Mouse (Mus musculus) lung, embryonic 15.5 days (tissue): ENCODE measurements around the gene Cdk5r2. TPM values are rescaled to one million over a fixed set of nuclear protein-coding genes. Genes with fewer than 3 reads are reported as not detected.
A peak's percentile ranks its signal among the peaks of the same experiment; 100 is the strongest.

Experiments used
- ATAC-seq: fragments of 200-750 bp; cut with Nextera tagmentation; 2 replicates; pipeline ENCODE4 v1.8.0; 2017; ENCODE audit warnings: moderate number of reproducible peaks, borderline replicate concordance; ENCODE audit not compliant: low FRiP score, low TSS enrichment; ENCODE audit errors: extremely low read depth
- H3K27ac ChIP-seq: fragments of 300-500 bp; sonication (generic); 2 replicates; pipeline ENCODE4 v1.5.1; 2015; ENCODE audit warnings: moderate library complexity, mild to moderate bottlenecking, inconsistent platforms
- H3K27me3 ChIP-seq: fragments of 300-500 bp; sonication (generic); 2 replicates; pipeline ENCODE4 v1.6.1; 2015; ENCODE audit warnings: inconsistent platforms
- H3K36me3 ChIP-seq: fragments of 300-500 bp; sonication (generic); 2 replicates; pipeline ENCODE4 v1.6.1; 2015; ENCODE audit warnings: inconsistent platforms
- H3K4me1 ChIP-seq: fragments of 300-500 bp; sonication (generic); 2 replicates; pipeline ENCODE4 v1.6.1; 2015; ENCODE audit warnings: inconsistent platforms
- H3K4me2 ChIP-seq: fragments of 300-500 bp; sonication (generic); 2 replicates; pipeline ENCODE4 v1.6.1; 2015; ENCODE audit warnings: inconsistent platforms, mild to moderate bottlenecking, moderate library complexity
- H3K4me3 ChIP-seq: fragments of 300-500 bp; sonication (generic); 2 replicates; pipeline ENCODE4 v1.5.1; 2015; ENCODE audit warnings: mild to moderate bottlenecking, inconsistent platforms
- H3K9ac ChIP-seq: fragments of 300-500 bp; sonication (generic); 2 replicates; pipeline ENCODE4 v1.6.1; 2015; ENCODE audit warnings: inconsistent platforms
- H3K9me3 ChIP-seq: fragments of 300-500 bp; sonication (generic); 2 replicates; pipeline ENCODE4 v1.6.1; 2016; ENCODE audit warnings: inconsistent platforms
- WGBS: fragments of 180-500 bp; shearing (Covaris S2); methylation state at CpG from one replicate; pipeline ENCODE4 v1.1.7; 2015; 5-methylcytosine and 5-hydroxymethylcytosine counted together
- polyA plus RNA-seq: library from polyadenylated mRNA; unstranded; fragments of >200 nt; fragmentation: Nextera tagmentation; extraction: Ambion mirVana; gene quantifications from 2 replicates; pipeline ENCODE4 v1.2.1, GENCODE M21; 2015

Gene Cdk5r2
- polyA plus RNA-seq, 1 experiment from 2014 or later, result not detected

DNA sequence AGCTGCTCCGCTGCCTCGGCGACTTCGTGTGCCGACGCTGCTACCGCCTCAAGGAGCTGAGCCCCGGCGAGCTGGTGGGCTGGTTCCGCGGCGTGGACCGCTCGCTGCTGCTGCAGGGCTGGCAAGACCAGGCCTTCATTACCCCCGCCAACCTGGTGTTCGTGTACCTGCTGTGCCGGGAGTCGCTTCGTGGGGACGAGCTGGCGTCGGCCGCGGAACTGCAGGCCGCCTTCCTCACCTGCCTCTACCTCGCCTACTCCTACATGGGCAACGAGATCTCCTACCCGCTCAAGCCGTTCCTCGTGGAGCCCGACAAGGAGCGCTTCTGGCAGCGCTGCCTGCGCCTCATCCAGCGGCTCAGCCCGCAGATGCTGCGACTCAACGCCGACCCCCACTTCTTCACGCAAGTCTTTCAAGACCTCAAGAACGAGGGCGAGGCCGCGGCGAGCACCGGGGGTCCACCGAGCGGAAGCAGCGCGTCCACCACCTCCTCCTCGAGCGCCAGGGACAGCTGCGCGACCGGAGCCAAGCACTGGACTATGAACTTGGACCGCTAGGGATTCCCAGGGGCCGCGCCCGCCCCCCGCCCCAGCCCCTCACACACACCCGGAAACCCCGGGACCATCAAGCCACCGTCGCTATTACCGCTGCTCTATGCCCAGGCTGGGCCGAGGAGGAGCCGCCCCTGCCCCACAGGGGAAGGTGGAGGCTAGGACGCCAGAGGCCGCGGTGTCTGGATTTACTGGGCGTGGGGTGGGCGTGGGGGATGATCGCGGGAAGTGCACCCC, 1.1 kb downstream of the Cdk5r2 start:
- Histone ChIP-seq H3K27me3 (peaks cover 99% of the 10 kb centered on the region), H3K9me3 (no peaks in the 10 kb centered on the region), H3K27ac (no peak overlapping the region), H3K9ac (no peak overlapping the region), H3K4me1 (peaks cover 30% of the 10 kb centered on the region), H3K4me2 (peak overlapping the region; percentile 95), H3K4me3 (peak overlapping the region; percentile 57), H3K36me3 (no peaks in the 10 kb centered on the region)
- WGBS, result under 1% methylated on average over 74 of the region's 74 CpGs
- ATAC-seq, result no peak

DNA sequence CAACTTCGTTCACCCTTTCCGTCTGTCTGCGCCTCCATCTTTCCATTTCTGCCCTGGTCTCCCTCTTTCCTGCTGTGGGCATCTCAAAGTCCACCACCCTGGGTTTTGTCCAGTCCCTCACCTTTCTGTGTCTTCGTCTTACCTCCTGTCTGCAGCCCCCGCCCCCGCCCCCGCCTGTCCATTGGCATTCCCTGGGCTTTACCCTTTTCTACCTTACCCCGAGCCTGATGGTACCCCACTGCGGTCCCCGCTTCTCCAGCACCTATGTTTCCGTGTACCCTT, 1.6 kb downstream of the Cdk5r2 start:
- H3K27ac ChIP-seq, result no peak overlapping the region
- H3K36me3 ChIP-seq, result no peaks in the 10 kb centered on the region
- 3% methylated on average over 11 of the region's 11 CpGs for WGBS
- ATAC-seq, result no peak
- peak overlapping the region; percentile 95; the same call in 1 of the 2 replicates for H3K4me2 ChIP-seq
- peaks cover 96% of the 10 kb centered on the region for H3K27me3 ChIP-seq
- H3K9me3 ChIP-seq, result no peaks in the 10 kb centered on the region
- H3K9ac ChIP-seq, result no peak overlapping the region
- H3K4me1 ChIP-seq, result peaks cover 30% of the 10 kb centered on the region
- peak overlapping the region; percentile 57; the same call in 1 of the 2 replicates for H3K4me3 ChIP-seq

DNA sequence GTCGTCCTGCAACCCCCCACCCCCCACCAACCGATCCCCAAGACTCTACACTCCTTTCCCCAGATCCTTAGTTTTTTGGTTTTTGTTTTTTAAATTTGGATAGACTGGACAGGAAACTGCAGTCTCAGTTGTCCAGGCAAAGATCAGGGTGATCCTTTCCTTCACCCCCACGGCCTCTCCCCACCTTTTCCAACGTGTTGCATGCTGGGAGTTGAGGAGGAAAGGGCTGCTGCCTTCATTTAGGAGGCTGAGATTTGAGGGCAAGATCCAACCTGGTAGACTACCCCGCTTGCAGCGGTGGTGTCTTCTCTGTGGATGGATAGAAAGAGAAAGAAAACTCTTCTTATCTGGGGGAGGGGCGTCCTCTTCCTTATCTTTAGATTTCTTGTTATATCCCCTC, 2.1 kb downstream of the Cdk5r2 start:
- Histone ChIP-seq H3K4me2 (no peak overlapping the region), H3K4me3 (no peak overlapping the region), H3K36me3 (no peaks in the 10 kb centered on the region), H3K9me3 (no peaks in the 10 kb centered on the region), H3K27me3 (peaks cover 92% of the 10 kb centered on the region), H3K4me1 (peaks cover 30% of the 10 kb centered on the region), H3K27ac (no peak overlapping the region), H3K9ac (no peak overlapping the region)
- ATAC-seq, result no peak
- WGBS, result 1% methylated on average over 7 of the region's 7 CpGs

DNA sequence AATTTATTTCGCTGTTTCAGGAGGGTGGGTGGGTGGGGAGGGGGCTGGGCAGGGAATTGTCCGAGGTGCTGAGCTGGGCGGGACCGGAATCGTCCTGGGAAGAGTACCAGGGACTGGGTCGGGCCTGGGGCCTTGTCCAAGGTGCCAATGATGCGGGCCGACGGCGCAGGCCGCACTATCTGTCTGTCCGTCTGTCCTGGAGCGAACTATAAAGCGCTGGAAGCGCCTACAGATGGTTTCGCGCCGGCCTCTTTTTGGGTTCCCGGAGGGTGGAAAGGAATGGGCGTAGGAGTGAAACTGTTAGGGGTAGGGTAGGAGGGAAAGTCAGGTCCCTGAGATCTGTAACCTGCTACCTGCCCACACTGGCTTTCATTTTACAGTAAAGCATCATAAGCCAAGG, 2.5 kb downstream of the Cdk5r2 start:
- Histone ChIP-seq H3K4me3 (no peak overlapping the region), H3K27ac (no peak overlapping the region), H3K4me1 (peaks cover 30% of the 10 kb centered on the region), H3K36me3 (no peaks in the 10 kb centered on the region), H3K9ac (no peak overlapping the region), H3K27me3 (peaks cover 88% of the 10 kb centered on the region), H3K9me3 (no peaks in the 10 kb centered on the region), H3K4me2 (no peak overlapping the region)
- no peak for ATAC-seq
- WGBS, result 6% methylated on average over 20 of the region's 20 CpGs

DNA sequence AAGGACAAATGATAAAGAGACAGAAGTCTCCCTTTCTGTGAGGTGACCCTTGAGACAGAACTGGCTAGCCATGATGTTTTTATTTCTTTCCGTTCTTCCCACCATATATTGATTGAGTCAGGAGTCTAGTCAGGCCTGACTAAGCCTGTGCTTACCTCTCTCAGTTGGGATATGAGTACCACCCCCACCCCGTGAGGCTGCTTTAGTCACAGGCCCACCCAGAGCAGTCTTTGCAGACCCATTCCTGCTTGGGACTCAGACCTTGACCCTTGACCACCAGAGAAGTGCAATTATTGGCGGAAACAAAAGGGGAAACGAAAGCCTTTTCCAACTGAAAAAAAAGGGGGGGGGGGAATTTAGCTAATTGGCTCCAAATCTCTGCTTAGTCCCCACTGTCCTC, 2.9 kb downstream of the Cdk5r2 start:
- no peak overlapping the region for H3K27ac ChIP-seq
- H3K9me3 ChIP-seq, result no peaks in the 10 kb centered on the region
- WGBS, result 9% methylated on average over 4 of the region's 4 CpGs
- no peak overlapping the region for H3K9ac ChIP-seq
- no peaks in the 10 kb centered on the region for H3K36me3 ChIP-seq
- no peak for ATAC-seq
- peak overlapping the region; percentile 29; the same call in 1 of the 2 replicates for H3K4me3 ChIP-seq
- H3K4me1 ChIP-seq, result peaks cover 30% of the 10 kb centered on the region
- peak overlapping the region; percentile 61 for H3K4me2 ChIP-seq
- H3K27me3 ChIP-seq, result peaks cover 83% of the 10 kb centered on the region

DNA sequence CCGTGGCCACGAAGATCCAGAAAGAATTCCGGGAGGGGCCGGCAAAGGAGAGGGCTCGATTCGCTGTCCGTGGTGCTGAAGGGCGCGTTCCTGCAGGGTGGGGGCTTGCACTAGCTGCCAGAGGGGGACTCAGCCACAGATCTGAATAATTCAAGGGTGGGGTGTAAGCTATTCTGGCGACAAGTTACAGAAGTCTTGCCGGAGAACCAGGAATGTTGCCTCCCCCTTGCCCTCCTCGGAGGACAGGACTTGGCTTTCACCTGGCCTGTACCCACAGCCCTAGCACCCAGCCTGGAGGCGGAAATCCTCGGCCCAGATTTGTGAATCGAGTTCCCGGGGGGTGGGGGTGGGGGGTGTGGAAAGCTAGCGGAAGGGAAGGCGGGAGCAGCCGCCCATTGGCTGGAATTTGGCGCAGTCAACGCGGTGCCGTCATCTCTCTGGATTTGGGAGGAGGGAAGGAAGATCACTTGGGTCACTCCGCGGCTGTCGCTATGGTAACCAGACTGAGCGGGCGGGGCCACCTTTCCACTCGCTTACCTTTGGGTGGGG, 3.5 kb downstream of the Cdk5r2 start:
- Histone ChIP-seq H3K4me3 (peak overlapping the region; percentile 29), H3K4me2 (peak overlapping the region; percentile 61), H3K36me3 (no peaks in the 10 kb centered on the region), H3K9ac (no peak overlapping the region), H3K27me3 (peaks cover 77% of the 10 kb centered on the region), H3K4me1 (peaks cover 30% of the 10 kb centered on the region), H3K27ac (no peak overlapping the region), H3K9me3 (no peaks in the 10 kb centered on the region)
- WGBS, result under 1% methylated on average over 29 of the region's 29 CpGs
- peak; percentile 30; the same call in 1 of the 2 replicates for ATAC-seq

DNA sequence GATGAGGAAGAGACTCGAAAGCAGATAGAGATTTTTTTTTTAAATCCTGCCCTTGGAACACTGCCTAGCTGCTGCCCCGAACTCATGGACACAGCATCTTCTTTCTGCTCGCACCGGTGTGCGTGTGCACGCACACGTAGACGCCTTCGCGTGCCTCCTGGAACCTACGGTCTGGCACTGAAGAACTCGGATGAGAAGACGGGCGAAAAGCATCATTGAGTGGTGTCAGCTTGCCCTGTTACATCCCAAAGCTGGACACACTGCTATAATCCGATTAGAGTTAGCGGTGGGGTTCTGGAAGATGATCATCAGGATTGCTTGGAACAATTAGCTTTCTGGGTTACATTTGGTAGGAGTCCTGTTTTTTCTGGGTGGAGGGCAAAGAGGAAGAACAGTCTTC, 4.1 kb downstream of the Cdk5r2 start:
- ATAC-seq, result no peak
- peaks cover 30% of the 10 kb centered on the region for H3K4me1 ChIP-seq
- 9% methylated on average over 16 of the region's 16 CpGs for WGBS
- no peak overlapping the region for H3K27ac ChIP-seq
- H3K9ac ChIP-seq, result no peak overlapping the region
- no peaks in the 10 kb centered on the region for H3K9me3 ChIP-seq
- peaks cover 72% of the 10 kb centered on the region for H3K27me3 ChIP-seq
- no peaks in the 10 kb centered on the region for H3K36me3 ChIP-seq
- peak overlapping the region; percentile 61 for H3K4me2 ChIP-seq
- peak overlapping the region; percentile 29 for H3K4me3 ChIP-seq

DNA sequence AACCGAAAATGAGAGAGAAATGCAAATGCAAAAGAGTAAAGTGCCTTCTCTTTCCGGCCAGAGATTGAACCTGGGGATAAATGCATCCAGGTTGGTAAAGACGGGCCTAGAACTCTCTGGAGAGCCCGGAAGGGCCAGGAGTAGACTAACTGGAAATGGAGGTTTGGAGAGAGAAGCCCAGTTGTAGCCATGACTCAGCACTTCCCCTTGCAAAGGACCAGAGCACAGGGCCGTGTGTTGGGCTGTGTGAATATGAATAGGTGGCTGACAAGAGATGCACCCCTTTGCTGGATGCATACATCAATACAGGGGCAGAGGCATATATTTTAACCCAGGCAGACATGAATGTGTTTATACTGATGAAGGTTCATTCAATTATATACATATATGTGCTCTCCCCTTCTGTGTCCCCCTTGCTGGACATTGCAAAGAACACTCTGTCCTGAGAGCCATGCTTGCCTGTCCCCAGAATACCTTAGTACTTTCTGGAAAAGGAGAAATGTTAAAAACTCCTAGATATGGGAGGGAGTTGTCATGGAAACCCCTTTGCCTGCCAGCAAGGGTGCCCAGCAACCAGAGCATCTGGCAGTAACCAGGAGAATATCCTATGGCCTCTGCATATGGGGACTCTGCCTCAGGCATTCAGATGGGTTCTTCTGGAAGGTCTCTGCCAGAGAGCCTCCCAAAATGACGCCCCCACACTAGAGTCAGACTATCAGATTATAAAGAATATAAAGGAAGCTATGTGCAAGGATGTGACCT, 4.7 kb downstream of the Cdk5r2 start:
- Histone ChIP-seq H3K4me3 (no peak overlapping the region), H3K4me2 (no peak overlapping the region), H3K9me3 (no peaks in the 10 kb centered on the region), H3K27me3 (peaks cover 66% of the 10 kb centered on the region), H3K9ac (no peak overlapping the region), H3K27ac (no peak overlapping the region), H3K36me3 (no peaks in the 10 kb centered on the region), H3K4me1 (peaks cover 26% of the 10 kb centered on the region)
- WGBS, result 36% methylated on average over 6 of the region's 6 CpGs
- ATAC-seq, result no peak

DNA sequence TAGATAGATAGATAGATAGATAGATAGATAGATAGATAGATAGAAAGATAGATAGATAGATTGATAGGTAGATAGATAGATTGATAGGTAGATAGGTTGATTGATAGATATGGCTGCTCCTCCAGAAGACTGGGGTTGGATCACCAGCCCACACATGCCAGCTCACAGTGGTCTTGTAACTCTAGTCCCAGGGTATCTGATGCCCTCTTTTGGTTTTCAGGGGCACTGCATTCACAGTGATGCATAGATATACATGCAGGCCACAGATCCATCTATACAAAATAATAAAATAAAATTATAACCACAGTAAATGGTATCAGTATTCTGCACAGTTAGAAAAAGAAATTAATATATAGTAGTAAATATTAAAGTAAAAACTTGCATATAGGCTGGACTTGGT, 7.0 kb downstream of the Cdk5r2 start:
- H3K4me3 ChIP-seq, result no peak overlapping the region
- H3K4me2 ChIP-seq, result no peak overlapping the region
- H3K27ac ChIP-seq, result no peak overlapping the region
- peaks cover 10% of the 10 kb centered on the region for H3K4me1 ChIP-seq
- no peak overlapping the region for H3K9ac ChIP-seq
- no peaks in the 10 kb centered on the region for H3K9me3 ChIP-seq
- H3K27me3 ChIP-seq, result peaks cover 49% of the 10 kb centered on the region
- ATAC-seq, result no peak
- no peaks in the 10 kb centered on the region for H3K36me3 ChIP-seq

DNA sequence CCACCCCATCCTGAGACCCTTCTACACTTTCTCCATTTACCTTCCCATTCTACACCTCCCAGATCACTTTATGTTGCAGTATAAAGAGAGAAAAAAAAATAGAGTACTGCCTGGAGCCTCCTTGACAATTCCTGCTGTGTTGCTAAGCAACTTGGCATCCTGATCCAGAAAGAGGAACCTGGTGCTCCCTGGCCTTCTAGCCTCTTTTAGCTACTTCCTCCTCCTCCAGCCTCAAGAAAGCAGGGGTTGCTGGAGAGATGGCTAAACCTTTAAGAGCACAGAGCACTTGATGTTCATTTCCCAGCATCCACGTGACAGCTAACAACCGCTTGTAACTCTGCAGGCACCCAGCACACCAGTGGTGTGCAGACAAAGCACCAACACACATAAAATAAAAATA, 17.5 kb downstream of the Cdk5r2 start:
- Histone ChIP-seq H3K4me3 (no peak overlapping the region), H3K4me1 (no peaks in the 10 kb centered on the region), H3K9ac (no peak overlapping the region), H3K27ac (no peak overlapping the region), H3K9me3 (no peaks in the 10 kb centered on the region), H3K27me3 (peaks cover 4% of the 10 kb centered on the region), H3K36me3 (no peaks in the 10 kb centered on the region), H3K4me2 (no peak overlapping the region)
- WGBS, result 43% methylated on average over 2 of the region's 2 CpGs
- ATAC-seq, result no peak

DNA sequence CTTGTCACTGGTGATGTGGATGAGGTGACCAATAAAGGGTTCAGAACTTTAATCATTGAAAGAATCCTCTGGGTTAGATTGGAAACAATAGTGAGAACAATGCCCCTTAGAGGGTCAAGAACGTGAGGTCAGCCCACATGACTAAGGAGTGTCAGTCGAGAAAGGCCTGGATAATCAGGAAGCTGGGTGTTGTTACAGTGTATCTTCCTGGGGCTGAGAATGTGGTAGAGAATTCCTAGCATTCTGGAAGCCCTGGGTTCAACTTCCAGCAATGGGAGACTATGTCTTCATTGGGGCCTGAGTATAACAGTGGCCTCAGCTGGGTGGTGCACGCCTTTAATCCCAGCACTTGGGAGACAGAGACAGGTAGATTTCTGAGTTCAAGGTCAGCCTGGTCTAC, 22.5 kb downstream of the Cdk5r2 start:
- H3K27me3 ChIP-seq, result peaks cover 44% of the 10 kb centered on the region
- H3K4me1 ChIP-seq, result peaks cover 4% of the 10 kb centered on the region; the same call in 1 of the 2 replicates
- H3K4me2 ChIP-seq, result no peak overlapping the region
- no peaks in the 10 kb centered on the region for H3K9me3 ChIP-seq
- no peak overlapping the region for H3K9ac ChIP-seq
- H3K4me3 ChIP-seq, result no peak overlapping the region
- ATAC-seq, result no peak
- 48% methylated on average over 3 of the region's 3 CpGs for WGBS
- H3K36me3 ChIP-seq, result no peaks in the 10 kb centered on the region
- H3K27ac ChIP-seq, result no peak overlapping the region

DNA sequence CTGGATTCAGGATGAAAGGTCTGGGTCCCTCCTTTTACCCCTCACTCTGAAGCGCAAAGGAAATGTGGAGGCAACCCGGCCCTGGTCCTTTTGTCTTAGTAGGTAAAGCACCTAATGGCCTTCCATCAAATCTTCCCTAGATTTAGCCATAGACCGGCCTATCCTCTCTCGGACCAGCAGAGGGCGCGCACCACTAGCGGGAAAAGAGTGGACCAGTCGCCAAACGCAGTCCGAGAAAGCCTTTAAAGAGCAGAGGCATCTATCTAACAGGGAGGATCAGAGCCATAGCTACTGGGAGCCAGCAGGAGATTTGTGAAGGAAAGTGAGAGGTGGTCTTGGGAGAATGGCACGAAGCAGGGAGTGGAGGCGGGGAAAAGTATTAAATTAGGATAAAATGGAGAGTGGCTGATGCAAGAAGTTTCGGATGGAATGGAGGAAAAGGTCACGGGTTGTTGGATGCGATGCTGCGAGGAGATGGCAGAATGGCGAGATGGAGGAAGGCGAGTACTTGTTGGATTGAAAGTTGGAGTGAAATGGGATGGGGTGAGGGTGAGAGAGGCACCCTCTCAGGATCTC, 26.1 kb downstream of the Cdk5r2 start:
- H3K4me2 ChIP-seq, result no peak overlapping the region
- H3K36me3 ChIP-seq, result no peaks in the 10 kb centered on the region
- WGBS, result 2% methylated on average over 18 of the region's 18 CpGs
- peaks cover 25% of the 10 kb centered on the region for H3K4me1 ChIP-seq
- H3K27ac ChIP-seq, result no peak overlapping the region
- no peak overlapping the region for H3K9ac ChIP-seq
- H3K27me3 ChIP-seq, result peaks cover 76% of the 10 kb centered on the region
- no peaks in the 10 kb centered on the region for H3K9me3 ChIP-seq
- H3K4me3 ChIP-seq, result no peak overlapping the region
- no peak for ATAC-seq
